Mouse (Mus musculus) heart, embryonic 10.5 days (tissue): ENCODE measurements around the gene Olfr772. TPM values are rescaled to one million over a fixed set of nuclear protein-coding genes. Genes with fewer than 3 reads are reported as not detected.
"Not testable (repeated sequence)": the region's sequence is repeated elsewhere in the genome, so short reads cannot be mapped to it uniquely, and the experiment has no call there.

Source experiments
- DNase-seq: peaks from one replicate; pipeline ENCODE4 v3.0.0-alpha.2; 2017; ENCODE audit warnings: low spot score
- H3K27ac ChIP-seq: fragments of 300-500 bp; sonication (generic); 2 replicates; pipeline ENCODE4 v1.5.1; 2016; ENCODE audit warnings: mild to moderate bottlenecking
- H3K27me3 ChIP-seq: fragments of 300-500 bp; sonication (generic); 2 replicates; pipeline ENCODE4 v1.6.1; 2016; ENCODE audit warnings: mild to moderate bottlenecking; ENCODE audit not compliant: poor library complexity, insufficient read depth, severe bottlenecking
- H3K36me3 ChIP-seq: fragments of 300-500 bp; sonication (generic); 2 replicates; pipeline ENCODE4 v1.6.1; 2016; ENCODE audit warnings: mild to moderate bottlenecking, moderate library complexity
- H3K4me1 ChIP-seq: fragments of 300-500 bp; sonication (generic); 2 replicates; pipeline ENCODE4 v1.6.1; 2016; ENCODE audit warnings: mild to moderate bottlenecking
- H3K4me3 ChIP-seq: fragments of 300-500 bp; sonication (generic); 2 replicates; pipeline ENCODE4 v1.5.1; 2016; ENCODE audit warnings: mild to moderate bottlenecking, moderate library complexity
- H3K9me3 ChIP-seq: fragments of 300-500 bp; sonication (generic); 2 replicates; pipeline ENCODE4 v1.6.1; 2016; ENCODE audit warnings: mild to moderate bottlenecking, moderate library complexity
- WGBS: fragments of 180-500 bp; shearing (Covaris S2); methylation state at CpG from one replicate; pipeline ENCODE4 v1.1.7; 2016; 5-methylcytosine and 5-hydroxymethylcytosine counted together
- polyA plus RNA-seq: library from polyadenylated mRNA; unstranded; fragments of >200 nt; fragmentation: Nextera tagmentation; extraction: Ambion mirVana; gene quantifications from 2 replicates; pipeline ENCODE4 v1.2.1, GENCODE M21; 2016

Olfr772 gene
- polyA plus RNA-seq = not detected in 2 replicates

DNA sequence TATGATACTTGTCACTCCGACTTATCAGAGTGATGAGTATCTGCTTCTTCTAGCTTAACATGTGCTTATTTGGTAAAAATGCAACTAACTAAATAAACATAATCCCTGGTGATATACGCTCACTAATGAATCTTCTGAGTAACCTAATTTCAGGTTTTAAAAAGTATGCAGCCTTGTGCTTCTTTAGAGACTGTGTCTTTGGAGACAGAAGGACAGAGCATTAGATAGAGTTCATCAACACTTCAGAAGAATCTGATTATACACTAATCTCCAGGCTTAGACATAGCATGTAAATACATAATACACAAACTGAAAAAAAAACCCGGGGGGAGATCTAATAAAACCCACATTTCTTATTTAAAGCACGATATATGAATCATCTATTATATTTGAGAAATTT lies at the start of gene Olfr772:
Gene Olfr772, minus strand, starts transcription at position 101 of the 400 bp plus-strand sequence.
- H3K4me1 ChIP-seq, H3K27ac ChIP-seq, H3K27me3 ChIP-seq, H3K4me3 ChIP-seq, H3K9me3 ChIP-seq, H3K36me3 ChIP-seq, DNase-seq: not testable (repeated sequence)
- 75% methylated on average over 4 of the region's 4 CpGs for WGBS

DNA sequence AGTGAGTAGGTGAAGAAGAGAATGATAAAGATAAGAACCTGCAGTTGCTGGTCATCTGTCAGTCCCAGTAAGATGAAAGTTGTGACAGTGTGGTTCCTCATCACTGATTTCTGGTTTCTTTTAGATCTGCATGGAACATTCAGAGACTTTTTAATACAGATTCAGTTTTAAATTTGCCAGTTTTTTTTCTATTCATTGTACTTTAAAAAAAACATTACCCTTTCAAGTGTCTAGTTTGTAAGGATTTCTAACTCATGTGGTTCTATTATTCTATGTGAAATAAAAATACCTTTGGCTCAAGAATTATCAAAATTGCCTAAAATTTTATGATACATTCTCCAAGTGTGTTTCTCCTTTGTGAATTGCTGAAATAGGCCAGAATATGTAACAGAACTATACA lies 9.6 kb upstream of the Olfr772 start, which contains the start of gene Olfr773:
Gene Olfr773, minus strand, starts transcription at position 101 of the 400 bp plus-strand sequence.
- H3K27ac ChIP-seq, H3K36me3 ChIP-seq, H3K4me1 ChIP-seq, DNase-seq, H3K4me3 ChIP-seq, H3K27me3 ChIP-seq, H3K9me3 ChIP-seq: not testable (repeated sequence)

DNA sequence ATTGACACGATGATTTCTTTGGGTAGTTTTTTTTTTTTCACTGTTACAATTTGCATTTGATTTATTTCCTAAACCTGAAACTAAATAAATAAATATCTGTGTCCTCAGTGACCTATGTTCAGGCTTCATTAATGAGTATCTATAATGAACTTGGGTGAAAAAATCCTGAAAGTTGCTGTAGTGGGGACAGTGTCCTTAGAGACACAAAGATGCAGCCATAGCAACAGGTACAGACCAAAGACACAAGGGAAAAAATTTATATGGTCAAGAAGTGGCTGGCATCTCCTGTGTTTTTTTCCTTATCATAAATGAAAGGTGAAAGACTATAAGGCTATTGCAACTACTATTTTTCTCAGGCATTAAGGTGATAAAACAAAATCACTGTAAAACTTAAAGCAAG lies 13.1 kb downstream of the Olfr772 start, which contains the start of gene Olfr771:
Gene Olfr771, minus strand, starts transcription at position 101 of the 400 bp plus-strand sequence.
- no peak for DNase-seq
- 76% methylated on average over 1 of the region's 1 CpGs for WGBS
- Histone ChIP-seq H3K27me3 (no peaks in the 10 kb centered on the region), H3K36me3 (no peaks in the 10 kb centered on the region), H3K4me3 (no peak within 1 kb of the TSS), H3K27ac (no peak within 1 kb of the TSS), H3K9me3 (no peaks in the 10 kb centered on the region), H3K4me1 (no peaks in the 10 kb centered on the region)

- Histone ChIP-seq H3K27me3 (no peaks in the 10 kb centered on the region), H3K36me3 (no peaks in the 10 kb centered on the region), H3K4me3 (no peak within 1 kb of the TSS), H3K4me1 (no peaks in the 10 kb centered on the region), H3K27ac (no peak within 1 kb of the TSS), H3K9me3 (no peaks in the 10 kb centered on the region)
- DNase-seq = no peak
- WGBS = 88% methylated on average over 2 of the region's 2 CpGs
These were observed 38.8 kb downstream of the Olfr772 start, which contains the start of gene Olfr770 for GRCm38 (mm10) chr10:129138898-129139297. Olfr770 (minus strand) TSS chr10:129138998.

Other genes starting within 250 kb of the Olfr772 start
- gene Itga7, start 244.1 kb downstream of the Olfr772 start, polyA plus RNA-seq = 1.1 and 1.3 TPM in 2 replicates
- not detected in 2 replicates for gene Mettl7b, start 216.9 kb downstream of the Olfr772 start, polyA plus RNA-seq
- gene Olfr9, start 188.5 kb downstream of the Olfr772 start, polyA plus RNA-seq = not detected in 2 replicates
- gene Olfr763, start 167.1 kb downstream of the Olfr772 start, polyA plus RNA-seq = not detected in 2 replicates
- gene Olfr764-ps1, start 138.0 kb downstream of the Olfr772 start, polyA plus RNA-seq = not detected in 2 replicates
- not detected in 2 replicates for gene Olfr765, start 127.9 kb downstream of the Olfr772 start, polyA plus RNA-seq
- gene Olfr766-ps1, start 108.9 kb downstream of the Olfr772 start, polyA plus RNA-seq = not detected in 2 replicates
- gene Olfr767, start 95.0 kb downstream of the Olfr772 start, polyA plus RNA-seq = not detected in 2 replicates
- gene Olfr768, start 78.5 kb downstream of the Olfr772 start, polyA plus RNA-seq = not detected in 2 replicates
- gene Olfr769, start 60.1 kb downstream of the Olfr772 start, polyA plus RNA-seq = not detected in 2 replicates
- not detected in 2 replicates for gene Olfr770, start 38.9 kb downstream of the Olfr772 start, polyA plus RNA-seq
- not detected in 2 replicates for gene Olfr771, start 13.2 kb downstream of the Olfr772 start, polyA plus RNA-seq
- gene Olfr773, start 9.5 kb upstream of the Olfr772 start, polyA plus RNA-seq = not detected in 2 replicates
- not detected in 2 replicates for gene Olfr774, start 58.3 kb upstream of the Olfr772 start, polyA plus RNA-seq
- gene Olfr775, start 70.5 kb upstream of the Olfr772 start, polyA plus RNA-seq = not detected in 2 replicates
- gene Olfr776, start 81.2 kb upstream of the Olfr772 start, polyA plus RNA-seq = not detected in 2 replicates
- gene Olfr777, start 93.6 kb upstream of the Olfr772 start, polyA plus RNA-seq = not detected in 2 replicates
- gene Olfr780, start 140.2 kb upstream of the Olfr772 start, polyA plus RNA-seq = not detected in 2 replicates
- gene Olfr781, start 150.9 kb upstream of the Olfr772 start, polyA plus RNA-seq = not detected in 2 replicates
- gene Olfr782, start 170.9 kb upstream of the Olfr772 start, polyA plus RNA-seq = not detected in 2 replicates
- 0.05 TPM in 1 of 2 replicates, not detected in the other for gene Olfr784, start 206.2 kb upstream of the Olfr772 start, polyA plus RNA-seq
- gene Olfr785, start 227.5 kb upstream of the Olfr772 start, polyA plus RNA-seq = not detected in 2 replicates
- not detected in 2 replicates for gene Olfr786, start 249.4 kb upstream of the Olfr772 start, polyA plus RNA-seq